Mouse (Mus musculus): ENCODE data around the gene Nmt1. TPM values are rescaled to one million over a fixed set of nuclear protein-coding genes. Genes with fewer than 3 reads are reported as not detected.
A peak's percentile ranks its signal among the peaks of the same experiment; 100 is the strongest.

The Nmt1 gene
- polyA plus RNA-seq, 1 experiment from 2014 or later: 64.7 TPM

DNA sequence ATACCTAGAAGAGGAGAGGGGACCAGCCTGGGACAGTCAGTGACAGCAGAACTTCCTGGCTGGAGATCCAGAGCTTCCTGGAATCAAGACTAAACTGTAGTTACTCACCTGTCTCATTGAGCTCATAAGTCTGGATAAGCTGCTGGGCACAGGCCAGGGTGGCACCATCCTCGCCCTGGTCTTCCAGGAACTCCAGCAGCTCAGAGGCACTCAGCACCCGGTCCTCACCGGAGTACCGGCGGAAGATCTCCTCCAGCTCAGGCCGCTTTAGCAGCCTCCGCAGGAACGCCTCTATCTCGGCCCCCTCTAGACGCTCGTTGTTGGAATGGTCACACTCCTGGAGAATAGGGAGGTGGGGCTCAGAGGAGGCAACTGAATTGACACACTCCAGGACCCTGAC is 50.1 kb downstream of the Nmt1 start:
- 77% methylated on average over 11 of the region's 11 CpGs for WGBS
- H3K9ac ChIP-seq (ENCODE audit: low read length): no peak overlapping the region
- no peak overlapping the region for H3K4me3 ChIP-seq (ENCODE audit: low read length)
- no peaks in the 10 kb centered on the region for H3K36me3 ChIP-seq (ENCODE audit: control insufficient read depth, insufficient read depth, low read length)
- H3K4me2 ChIP-seq (ENCODE audit: low read depth, low read length): no peak overlapping the region
- H3K4me1 ChIP-seq (replicated peaks; ENCODE audit: control insufficient read depth, insufficient read depth, low read length): peaks cover 18% of the 10 kb centered on the region
- H3K27ac ChIP-seq (ENCODE audit: low read length): no peak overlapping the region
- no peak for ATAC-seq (ENCODE audit: low read depth)
- H3K27me3 ChIP-seq (ENCODE audit: control insufficient read depth, insufficient read depth, low read depth, low read length): peaks cover 17% of the 10 kb centered on the region
- no peaks in the 10 kb centered on the region for H3K9me3 ChIP-seq (ENCODE audit: control insufficient read depth, low read length)

DNA sequence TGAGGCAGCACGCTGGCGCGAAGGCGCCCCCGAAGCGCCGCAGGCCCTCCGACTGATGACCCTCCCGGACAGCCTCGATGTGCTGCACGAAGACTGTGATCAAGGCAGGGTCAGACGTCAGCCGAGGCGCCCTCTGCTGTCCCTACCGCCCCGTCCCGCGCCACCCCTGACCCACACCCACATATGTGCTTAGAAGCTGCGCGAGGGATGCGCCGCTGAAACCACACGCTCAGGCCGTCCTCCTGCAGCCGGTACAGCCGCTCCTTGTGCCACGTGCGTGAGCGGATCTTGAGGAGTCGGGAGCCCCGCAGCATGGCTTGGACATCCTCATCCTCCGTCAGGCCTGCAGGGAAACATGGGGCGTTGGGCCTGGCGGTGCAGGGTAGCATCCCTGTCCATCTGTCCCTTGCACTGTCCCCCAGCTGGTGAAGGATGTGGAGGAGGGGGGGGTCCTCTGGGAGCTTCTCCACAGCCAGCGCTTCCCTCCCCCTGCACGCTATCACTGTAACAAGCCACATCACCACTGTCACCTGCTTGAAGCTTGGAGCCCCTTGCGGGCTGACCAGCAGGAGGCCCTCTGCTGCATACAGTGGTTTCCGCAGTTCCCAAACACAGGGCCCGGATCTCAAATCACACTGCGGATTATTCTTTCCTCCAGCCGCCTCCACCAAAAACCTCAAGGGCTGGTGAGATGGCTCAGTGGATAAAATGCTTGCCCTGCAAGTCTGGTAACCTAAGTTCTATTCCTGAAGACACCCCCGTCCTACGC is 52.5 kb downstream of the Nmt1 start:
- ATAC-seq (ENCODE audit: low read depth): peak; percentile 61
- Histone ChIP-seq H3K4me2 (ENCODE audit: low read depth, low read length) (peak overlapping the region; percentile 49), H3K27ac (ENCODE audit: low read length) (no peak overlapping the region), H3K36me3 (ENCODE audit: control insufficient read depth, insufficient read depth, low read length) (no peaks in the 10 kb centered on the region), H3K4me1 (replicated peaks; ENCODE audit: control insufficient read depth, insufficient read depth, low read length) (peaks cover 7% of the 10 kb centered on the region), H3K27me3 (ENCODE audit: control insufficient read depth, insufficient read depth, low read depth, low read length) (peaks cover 17% of the 10 kb centered on the region), H3K4me3 (ENCODE audit: low read length) (peak overlapping the region; percentile 34), H3K9me3 (ENCODE audit: control insufficient read depth, low read length) (no peaks in the 10 kb centered on the region), H3K9ac (ENCODE audit: low read length) (peak overlapping the region; percentile 57)
- 3% methylated on average over 43 of the region's 43 CpGs for WGBS

GRCm38 (mm10) chr11:103081631-103082030 is 53.6 kb downstream of the Nmt1 start:
- Histone ChIP-seq H3K9ac (ENCODE audit: low read length) (no peak overlapping the region), H3K27me3 (ENCODE audit: control insufficient read depth, insufficient read depth, low read depth, low read length) (peaks cover 17% of the 10 kb centered on the region), H3K9me3 (ENCODE audit: control insufficient read depth, low read length) (no peaks in the 10 kb centered on the region), H3K27ac (ENCODE audit: low read length) (no peak overlapping the region), H3K4me2 (ENCODE audit: low read depth, low read length) (no peak overlapping the region), H3K4me1 (replicated peaks; ENCODE audit: control insufficient read depth, insufficient read depth, low read length) (peaks cover 7% of the 10 kb centered on the region), H3K4me3 (ENCODE audit: low read length) (no peak overlapping the region), H3K36me3 (ENCODE audit: control insufficient read depth, insufficient read depth, low read length) (no peaks in the 10 kb centered on the region)
- ATAC-seq (ENCODE audit: low read depth): no peak
- 61% methylated on average over 6 of the region's 6 CpGs for WGBS

DNA sequence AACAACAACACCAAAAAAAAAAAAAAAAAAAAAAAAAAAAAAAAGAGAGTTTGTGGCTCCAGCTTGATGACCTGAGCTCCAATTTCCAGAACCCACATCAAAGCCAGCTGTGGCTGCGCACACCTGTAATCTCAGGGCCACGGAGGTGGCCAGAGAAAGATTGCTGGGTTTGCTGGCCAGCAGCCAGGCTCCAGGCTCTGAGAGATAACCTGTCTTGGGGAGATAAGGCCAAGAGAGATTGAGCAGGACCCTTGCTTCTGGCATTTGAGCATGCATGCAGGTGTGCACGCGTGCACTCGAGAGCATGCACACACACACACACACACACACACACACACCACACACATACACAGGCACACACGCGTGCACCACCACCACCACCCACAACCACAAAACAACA is 65.3 kb downstream of the Nmt1 start:
- H3K9me3 ChIP-seq (ENCODE audit: control insufficient read depth, low read length): no peaks in the 10 kb centered on the region
- 86% methylated on average over 7 of the region's 7 CpGs for WGBS
- H3K4me2 ChIP-seq (ENCODE audit: low read depth, low read length): no peak overlapping the region
- no peak overlapping the region for H3K4me3 ChIP-seq (ENCODE audit: low read length)
- no peak overlapping the region for H3K9ac ChIP-seq (ENCODE audit: low read length)
- H3K4me1 ChIP-seq (replicated peaks; ENCODE audit: control insufficient read depth, insufficient read depth, low read length): peaks cover 16% of the 10 kb centered on the region
- no peaks in the 10 kb centered on the region for H3K27me3 ChIP-seq (ENCODE audit: control insufficient read depth, insufficient read depth, low read depth, low read length)
- ATAC-seq (ENCODE audit: low read depth): no peak
- H3K36me3 ChIP-seq (ENCODE audit: control insufficient read depth, insufficient read depth, low read length): no peaks in the 10 kb centered on the region
- H3K27ac ChIP-seq (ENCODE audit: low read length): no peak overlapping the region

GRCm38 (mm10) chr11:103093862-103094833 is 66.2 kb downstream of the Nmt1 start:
- no peaks in the 10 kb centered on the region for H3K36me3 ChIP-seq (ENCODE audit: control insufficient read depth, insufficient read depth, low read length)
- H3K27me3 ChIP-seq (ENCODE audit: control insufficient read depth, insufficient read depth, low read depth, low read length): no peaks in the 10 kb centered on the region
- no peaks in the 10 kb centered on the region for H3K9me3 ChIP-seq (ENCODE audit: control insufficient read depth, low read length)
- peaks cover 16% of the 10 kb centered on the region for H3K4me1 ChIP-seq (replicated peaks; ENCODE audit: control insufficient read depth, insufficient read depth, low read length)
- ATAC-seq (ENCODE audit: low read depth): peak; percentile 31; the same call in 1 of the 2 replicates
- 64% methylated on average over 20 of the region's 20 CpGs for WGBS
- no peak overlapping the region for H3K27ac ChIP-seq (ENCODE audit: low read length)
- H3K4me2 ChIP-seq (ENCODE audit: low read depth, low read length): no peak overlapping the region
- H3K9ac ChIP-seq (ENCODE audit: low read length): peak overlapping the region; percentile 32; the same call in 1 of the 2 replicates
- H3K4me3 ChIP-seq (ENCODE audit: low read length): no peak overlapping the region

GRCm38 (mm10) chr11:103095107-103095670 is 67.2 kb downstream of the Nmt1 start:
- Histone ChIP-seq H3K27me3 (ENCODE audit: control insufficient read depth, insufficient read depth, low read depth, low read length) (peaks cover 4% of the 10 kb centered on the region; the same call in 1 of the 2 replicates), H3K9ac (ENCODE audit: low read length) (no peak overlapping the region), H3K9me3 (ENCODE audit: control insufficient read depth, low read length) (no peaks in the 10 kb centered on the region), H3K4me1 (replicated peaks; ENCODE audit: control insufficient read depth, insufficient read depth, low read length) (peaks cover 16% of the 10 kb centered on the region), H3K4me2 (ENCODE audit: low read depth, low read length) (no peak overlapping the region), H3K27ac (ENCODE audit: low read length) (no peak overlapping the region), H3K4me3 (ENCODE audit: low read length) (no peak overlapping the region), H3K36me3 (ENCODE audit: control insufficient read depth, insufficient read depth, low read length) (no peaks in the 10 kb centered on the region)
- 80% methylated on average over 9 of the region's 9 CpGs for WGBS
- no peak for ATAC-seq (ENCODE audit: low read depth)

GRCm38 (mm10) chr11:103095801-103096200 is 67.8 kb downstream of the Nmt1 start:
- Histone ChIP-seq H3K9ac (ENCODE audit: low read length) (no peak overlapping the region), H3K4me3 (ENCODE audit: low read length) (no peak overlapping the region), H3K4me2 (ENCODE audit: low read depth, low read length) (no peak overlapping the region), H3K4me1 (replicated peaks; ENCODE audit: control insufficient read depth, insufficient read depth, low read length) (peaks cover 20% of the 10 kb centered on the region), H3K36me3 (ENCODE audit: control insufficient read depth, insufficient read depth, low read length) (no peaks in the 10 kb centered on the region), H3K27me3 (ENCODE audit: control insufficient read depth, insufficient read depth, low read depth, low read length) (peaks cover 10% of the 10 kb centered on the region), H3K9me3 (ENCODE audit: control insufficient read depth, low read length) (no peaks in the 10 kb centered on the region), H3K27ac (ENCODE audit: low read length) (no peak overlapping the region)
- WGBS: 91% methylated on average over 6 of the region's 6 CpGs
- ATAC-seq (ENCODE audit: low read depth): no peak

GRCm38 (mm10) chr11:103096979-103097894 is 69.2 kb downstream of the Nmt1 start:
- Histone ChIP-seq H3K4me3 (ENCODE audit: low read length) (0 out of 2 replicates have a peak overlapping the region, but pooled peaks have one; percentile 4), H3K27me3 (ENCODE audit: control insufficient read depth, insufficient read depth, low read depth, low read length) (peaks cover 16% of the 10 kb centered on the region), H3K4me1 (replicated peaks; ENCODE audit: control insufficient read depth, insufficient read depth, low read length) (peaks cover 30% of the 10 kb centered on the region), H3K4me2 (ENCODE audit: low read depth, low read length) (peak overlapping the region; percentile 37), H3K36me3 (ENCODE audit: control insufficient read depth, insufficient read depth, low read length) (no peaks in the 10 kb centered on the region), H3K9me3 (ENCODE audit: control insufficient read depth, low read length) (no peaks in the 10 kb centered on the region), H3K27ac (ENCODE audit: low read length) (peak overlapping the region; percentile 69), H3K9ac (ENCODE audit: low read length) (peak overlapping the region; percentile 60)
- ATAC-seq (ENCODE audit: low read depth): peak; percentile 50
- WGBS: 13% methylated on average over 22 of the region's 22 CpGs
